Mouse (Mus musculus): Measurements from ENCODE around the gene Tmem207. TPM values are rescaled to one million over a fixed set of nuclear protein-coding genes. Genes with fewer than 3 reads are reported as not detected.

The Tmem207 gene
- polyA plus RNA-seq, 1 experiment = not detected

- TF ChIP-seq GATA1 (IDR thresholded peaks at IDR 0.05; ENCODE audit: low read length) = no peak
These were observed 25.8 kb downstream of the Tmem207 start for GRCm38 (mm10) chr16:26500738-26501137.

- no peak for TF ChIP-seq GATA1 (IDR thresholded peaks at IDR 0.05; ENCODE audit: low read length)
These were observed 30.8 kb downstream of the Tmem207 start for GRCm38 (mm10) chr16:26495721-26496120.

DNA sequence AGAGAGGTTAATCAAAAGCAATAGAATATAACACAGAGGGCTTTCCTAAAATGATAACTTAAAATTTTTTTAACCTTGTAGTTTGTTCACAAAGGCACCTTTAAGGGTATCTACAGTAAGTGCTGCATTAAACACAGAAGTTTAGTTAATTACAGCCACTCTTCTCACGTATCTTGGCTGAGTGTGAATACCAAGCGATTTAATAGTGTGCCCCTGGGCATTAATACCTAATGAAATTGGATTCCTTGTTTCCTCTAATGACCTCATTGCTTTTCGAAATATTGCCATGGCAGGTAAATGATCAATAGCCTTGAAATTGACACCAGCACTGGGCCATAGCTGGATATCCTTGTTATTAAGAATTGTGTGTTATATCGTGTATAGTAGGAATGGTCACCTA, 55.3 kb downstream of the Tmem207 start:
- no peak for TF ChIP-seq GATA1 (IDR thresholded peaks at IDR 0.05; ENCODE audit: low read length)

GRCm38 (mm10) chr16:26466535-26466934, 60.0 kb downstream of the Tmem207 start:
- TF ChIP-seq GATA1 (IDR thresholded peaks at IDR 0.05; ENCODE audit: low read length) = no peak

DNA sequence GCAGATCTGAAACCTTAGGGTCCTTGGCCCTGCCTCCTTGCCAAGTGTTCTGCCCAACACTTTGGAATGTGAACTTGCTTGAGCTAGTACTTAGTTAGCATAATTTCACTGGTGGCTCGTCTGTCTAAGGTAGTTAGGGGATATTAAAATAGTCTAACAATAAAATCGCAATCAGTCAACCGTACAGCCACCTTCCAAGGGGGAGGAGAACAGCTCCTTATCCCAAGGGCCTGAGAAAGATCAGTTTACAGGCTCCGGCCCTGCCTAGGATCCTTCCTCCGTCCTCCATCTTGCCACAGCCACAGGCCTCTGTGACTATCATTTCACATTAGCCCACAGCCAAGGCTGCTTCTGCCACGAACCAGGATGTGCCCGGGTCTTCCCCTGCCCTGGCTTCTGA, 63.7 kb downstream of the Tmem207 start, which contains the start of gene Cldn16:
Gene Cldn16 (plus strand): TSS at position 301 of the 400 bp plus-strand sequence.
- TF ChIP-seq GATA1 (IDR thresholded peaks at IDR 0.05; ENCODE audit: low read length) = no peak

GRCm38 (mm10) chr16:26456182-26456581, 70.4 kb downstream of the Tmem207 start:
- no peak for TF ChIP-seq GATA1 (IDR thresholded peaks at IDR 0.05; ENCODE audit: low read length)

GRCm38 (mm10) chr16:26454163-26454562, 72.4 kb downstream of the Tmem207 start:
- TF ChIP-seq GATA1 (IDR thresholded peaks at IDR 0.05; ENCODE audit: low read length) = no peak

Other genes starting within 250 kb of the Tmem207 start
- not detected in 2 replicates for gene Cldn1, start 154.9 kb downstream of the Tmem207 start, polyA plus RNA-seq (2012)
- not detected in 2 replicates for gene Cldn16, start 63.6 kb downstream of the Tmem207 start, polyA plus RNA-seq (2012)
- 0.29 and 0.44 TPM in 2 replicates for gene Il1rap, start 54.9 kb upstream of the Tmem207 start, polyA plus RNA-seq (2012)

Measured in G1E-ER4 (cell line).